Mouse (Mus musculus): Measurements from ENCODE around the gene Lmx1b.

- TF ChIP-seq CTCF (IDR thresholded peaks at IDR 0.05; ENCODE audit: low read depth) (no peak), EP300 (IDR thresholded peaks at IDR 0.05; ENCODE audit: low read depth) (no peak)
Observed at GRCm38 (mm10) chr2:33546879-33547278, 93.4 kb downstream of the Lmx1b start.
